Mouse (Mus musculus) monocyte, adult 2 months (primary cell): ENCODE measurements around the gene Bcl9l.

Experiments used
- DNase-seq, 2 experiments: peaks; one replicate each; pipeline ENCODE4 v3.0.0; 2022; ENCODE audit warnings: low spot score in 2 of 2, low read depth in 1 of 2

The Bcl9l gene

GRCm38 (mm10) chr9:44483041-44483509 is 450 bp downstream of the Bcl9l start:
- no peak for DNase-seq

GRCm38 (mm10) chr9:44483510-44484044 is 952 bp downstream of the Bcl9l start:
- no peak for DNase-seq

GRCm38 (mm10) chr9:44484311-44485104 is 1.9 kb downstream of the Bcl9l start:
- no peak for DNase-seq

DNA sequence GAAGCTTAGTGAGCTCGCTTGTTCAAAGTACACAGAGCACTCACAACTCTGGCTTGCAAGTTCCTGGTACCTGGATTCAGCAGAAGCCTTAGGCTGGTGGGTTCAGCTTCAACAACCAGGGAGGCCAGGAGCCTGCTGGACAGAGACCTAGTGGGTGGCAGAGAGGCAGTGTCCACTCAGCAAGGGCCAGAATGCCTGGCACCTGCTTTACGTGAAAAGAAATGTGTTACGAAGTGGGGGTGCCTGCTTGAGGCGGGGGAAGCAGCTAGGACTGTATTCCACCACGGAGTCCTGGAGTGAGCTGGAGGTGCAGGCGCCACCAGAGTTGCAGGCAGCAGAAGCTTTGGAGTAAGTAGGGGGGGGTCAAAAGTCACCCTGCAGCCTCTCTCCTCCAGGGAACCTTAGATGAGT is 2.5 kb downstream of the Bcl9l start:
- DNase-seq, result no peak

- no peak for DNase-seq
Measured at GRCm38 (mm10) chr9:44485516-44486161, 3.0 kb downstream of the Bcl9l start.

DNA sequence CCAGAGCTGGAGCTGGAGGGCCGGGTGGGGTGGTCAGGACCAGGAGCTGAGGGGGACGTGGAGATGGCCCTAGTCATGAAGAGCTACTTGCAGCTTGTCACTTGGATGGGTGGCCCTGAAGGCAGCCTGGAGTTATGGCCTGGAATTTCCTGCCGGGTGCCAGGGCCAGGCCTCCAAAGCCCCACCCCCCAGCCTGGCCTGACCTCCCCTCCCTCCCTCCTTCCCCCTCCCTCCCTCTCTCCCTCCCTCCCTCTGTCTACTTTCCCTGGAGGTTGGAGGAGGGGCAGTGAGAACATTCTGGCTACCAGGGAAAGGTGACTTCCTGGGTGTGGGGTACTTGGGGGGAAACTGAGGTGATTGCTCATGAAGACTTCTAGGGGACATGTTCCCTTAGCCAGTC is 3.7 kb downstream of the Bcl9l start:
- no peak for DNase-seq

- no peak for DNase-seq
Measured at GRCm38 (mm10) chr9:44486741-44487421, 4.3 kb downstream of the Bcl9l start.

DNA sequence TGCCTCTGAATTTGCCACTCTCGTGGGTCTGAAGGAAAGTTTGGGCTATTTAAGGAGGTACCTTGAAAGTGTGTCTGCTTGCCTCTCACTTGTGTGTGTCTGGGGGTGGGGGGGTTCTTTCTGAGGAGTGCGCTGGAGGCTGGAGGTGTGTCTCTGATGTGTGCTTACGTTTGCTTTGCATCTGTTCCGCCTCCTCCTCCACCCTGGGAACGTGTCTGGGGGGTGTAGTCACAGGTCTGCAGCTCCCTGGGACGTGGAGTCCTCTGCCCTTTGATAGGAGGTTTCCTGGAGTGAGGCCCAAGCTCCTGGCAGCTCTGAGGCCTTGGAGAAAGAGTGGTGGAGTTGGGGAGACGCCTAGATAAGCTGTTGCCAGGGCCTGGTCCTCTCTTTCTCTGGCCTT is 4.8 kb downstream of the Bcl9l start:
- no peak for DNase-seq

- no peak for DNase-seq
Measured at GRCm38 (mm10) chr9:44488416-44488815, 5.8 kb downstream of the Bcl9l start.

- no peak for DNase-seq
Measured at GRCm38 (mm10) chr9:44488855-44489381, 6.3 kb downstream of the Bcl9l start.

DNA sequence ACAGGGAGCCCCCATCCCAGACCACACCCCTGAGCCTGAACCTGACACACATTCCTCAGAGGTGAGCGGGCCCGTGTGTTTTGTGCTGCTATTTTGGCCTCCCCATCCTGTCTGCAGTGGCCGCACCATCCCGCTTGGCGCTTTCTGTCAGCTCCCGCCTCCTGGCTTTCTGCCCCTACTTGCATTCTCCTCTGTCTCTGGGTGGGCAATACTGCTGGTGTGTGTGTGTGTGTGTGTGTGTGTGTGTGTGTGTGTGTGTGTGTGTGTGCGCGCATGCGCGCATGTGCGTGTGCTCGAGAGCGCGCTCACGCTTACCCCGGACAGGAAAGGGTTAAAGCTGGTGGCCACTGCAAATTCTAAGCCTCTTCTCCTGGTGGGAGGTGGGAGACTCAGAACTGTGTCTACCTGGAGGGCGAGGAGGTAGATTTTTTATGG is 7.0 kb downstream of the Bcl9l start:
- DNase-seq, result no peak

DNA sequence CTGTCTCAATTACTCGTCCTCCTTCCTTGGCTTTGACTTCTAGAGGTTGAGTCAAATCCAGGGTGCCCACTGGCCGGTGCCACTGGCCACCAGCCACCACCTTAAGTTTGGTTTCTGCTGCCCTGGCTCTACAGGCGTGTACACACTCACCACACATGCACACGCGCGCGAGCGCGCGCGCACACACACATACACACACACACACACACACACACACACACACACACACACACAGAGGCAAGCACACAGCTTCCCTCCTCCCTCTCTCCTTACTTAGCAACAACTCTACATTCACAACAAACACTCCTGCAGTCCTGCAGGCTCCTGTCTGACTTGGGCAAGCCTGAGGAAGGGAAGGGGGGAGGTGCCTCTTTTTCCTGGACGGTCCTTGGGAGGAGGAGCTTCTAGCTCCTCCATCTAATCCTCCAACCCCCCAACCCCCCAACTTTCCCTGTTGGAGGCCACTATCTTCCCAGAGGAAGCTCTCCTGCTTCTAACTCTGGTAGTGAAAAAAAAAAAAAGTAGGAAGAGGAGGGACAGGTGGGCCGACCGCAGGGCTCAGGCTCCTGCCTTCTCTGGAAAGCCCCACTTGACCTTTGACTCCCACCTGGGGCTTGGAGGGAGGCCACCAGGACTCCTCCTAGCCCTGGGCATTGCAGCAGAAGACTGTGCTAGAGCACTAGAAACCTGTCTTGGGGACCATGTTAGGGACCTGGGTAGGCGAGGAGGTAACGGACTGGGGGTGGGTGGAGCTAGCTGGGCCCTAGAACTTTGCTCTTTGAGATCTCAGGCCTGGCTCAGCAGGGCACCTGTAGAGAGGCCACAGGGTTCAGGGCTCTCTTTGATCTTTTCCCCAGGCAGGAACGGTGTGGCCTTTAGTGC is 7.7 kb downstream of the Bcl9l start:
- DNase-seq, result no peak

DNA sequence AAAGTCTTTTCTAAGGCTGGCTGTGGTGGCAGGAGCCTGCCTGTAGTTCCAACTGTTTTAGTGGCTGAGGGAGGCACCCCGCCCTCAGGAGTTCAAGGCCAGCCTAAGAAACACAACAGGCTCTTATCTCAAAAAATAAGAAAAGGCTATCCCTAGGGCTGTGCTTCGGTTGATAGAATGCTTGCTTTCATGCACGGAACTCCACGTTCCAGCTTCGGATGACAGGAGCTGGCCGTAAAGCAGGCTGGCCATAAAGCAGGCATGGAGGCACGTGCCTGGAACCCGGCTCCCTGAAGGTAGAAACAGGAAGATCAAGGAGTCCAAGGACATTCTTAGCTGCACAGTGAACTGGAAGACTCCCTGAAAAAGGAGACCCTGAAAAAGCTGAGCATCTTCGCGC is 8.7 kb downstream of the Bcl9l start:
- DNase-seq, result no peak

- DNase-seq, result no peak
Measured at GRCm38 (mm10) chr9:44492631-44493461, 10.2 kb downstream of the Bcl9l start.

- no peak for DNase-seq
Measured at GRCm38 (mm10) chr9:44494261-44494862, 11.7 kb downstream of the Bcl9l start.

- DNase-seq, result no peak
Measured at GRCm38 (mm10) chr9:44494863-44495809, 12.5 kb downstream of the Bcl9l start.

GRCm38 (mm10) chr9:44495810-44496344 is 13.3 kb downstream of the Bcl9l start:
- DNase-seq, result no peak
